In genomic region chr17:35917463-35918251, GRCm38 (mm10) we compare ENCODE assay signal across 8 mouse cellular contexts. TPM values are rescaled to one million over a fixed set of nuclear protein-coding genes. Genes with fewer than 3 reads are reported as not detected.
DNase-seq lines count a peak whose midpoint lies in the region; ATAC-seq lines count a peak whose summit lies in the region.

No protein-coding gene starts in this region.

- H3K36me3 ChIP-seq in embryonic facial prominence, embryonic 12.5 days = peaks cover 7% of the 10 kb centered on the region; the same call in 1 of the 2 replicates
- peaks cover 8% of the 10 kb centered on the region for H3K36me3 ChIP-seq in macrophage (ENCODE audit: inconsistent target)
- H3K36me3 ChIP-seq in splenic B cell, adult 2 months (ENCODE audit: control insufficient read depth, insufficient read depth, low read length, poor library complexity, severe bottlenecking) = peaks cover 19% of the 10 kb centered on the region

- WGBS in embryonic facial prominence, embryonic 12.5 days = under 1% methylated on average over 13 of the region's 13 CpGs
- WGBS in macrophage (ENCODE audit: missing documents) = under 1% methylated on average over 11 of the region's 13 CpGs

- H3K9ac ChIP-seq in embryonic facial prominence, embryonic 12.5 days = peak overlapping the region; percentile 82

- DNase-seq in adrenal gland, postnatal 10 days = peak; percentile 52
- no peak for DNase-seq in adrenal gland, postnatal 25 days
- peak; percentile 69 for DNase-seq in T-cell, adult 2 months (ENCODE audit: low spot score)
- DNase-seq in heart, postnatal 4 days = peak; percentile 60
- peak; percentile 66 to 69 for DNase-seq in layer of hippocampus, postnatal 10 days (ENCODE audit: low spot score in 2 of 2)
- DNase-seq in splenic B cell, adult 2 months (ENCODE audit: low read depth, low spot score) = peak; percentile 57

- H3K79me2 ChIP-seq in macrophage (ENCODE audit: inconsistent target) = peaks cover 70% of the 10 kb centered on the region

- no peaks in the 10 kb centered on the region for H3K27me3 ChIP-seq in embryonic facial prominence, embryonic 12.5 days
- H3K27me3 ChIP-seq in splenic B cell, adult 2 months (ENCODE audit: control insufficient read depth, insufficient read depth, low read length, poor library complexity, severe bottlenecking) = no peaks in the 10 kb centered on the region

- H3K4me2 ChIP-seq in embryonic facial prominence, embryonic 12.5 days (replicated peaks) = peak overlapping the region; percentile 89

- peak overlapping the region; percentile 57 for H3K4me3 ChIP-seq in embryonic facial prominence, embryonic 12.5 days
- H3K4me3 ChIP-seq in macrophage (ENCODE audit: inconsistent target) = peak overlapping the region; percentile 86

- ATAC-seq in embryonic facial prominence, embryonic 12.5 days (ENCODE audit: insufficient number of reproducible peaks, insufficient read depth, low FRiP score, low TSS enrichment) = no peak

- H3K9me3 ChIP-seq in embryonic facial prominence, embryonic 12.5 days = no peaks in the 10 kb centered on the region

- H3K27ac ChIP-seq in embryonic facial prominence, embryonic 12.5 days = peak overlapping the region; percentile 98
- peak overlapping the region; percentile 98 for H3K27ac ChIP-seq in macrophage

- peaks cover 23% of the 10 kb centered on the region for H3K4me1 ChIP-seq in embryonic facial prominence, embryonic 12.5 days

RNA-seq across cellular contexts. Expression of gene Ppp1r10, which starts 1.4 kb away (rescaled TPM):
- total RNA-seq in adrenal gland, postnatal 10 days (2021) = 10 to 100 TPM; 78.7 to 83.1 TPM
- total RNA-seq in adrenal gland, postnatal 25 days (2021) = 85.0 and 88.1 TPM in 2 replicates
- polyA plus RNA-seq in embryonic facial prominence, embryonic 12.5 days (2016; fragmentation: Nextera tagmentation; extraction: Ambion mirVana) = 50.1 and 51.9 TPM in 2 replicates
- 10 to 100 TPM; 49.2 to 58.5 TPM for total RNA-seq in heart, postnatal 4 days (2021)
- total RNA-seq in layer of hippocampus, postnatal 10 days (2021) = 10 to 100 TPM; 66.2 to 67.3 TPM
- total RNA-seq in macrophage (2018; cell fraction: chromatin; rRNA removed) = 100 to 1,000 TPM; 104 to 573 (median 202) TPM
- total RNA-seq in macrophage (2018; cell fraction: cytosol; rRNA removed) = 100 to 1,000 TPM in 5 of 26 experiments, 10 to 100 TPM in 21; 27.9 to 140 (median 53.2) TPM
- total RNA-seq in macrophage (2018; cell fraction: nucleus; rRNA removed) = 100 to 1,000 TPM; 136 to 628 (median 278) TPM
- polyA plus RNA-seq in macrophage (2018) = 27.4 to 97.8 TPM (median 35.0 TPM) in 3 replicates

RNA-seq across cellular contexts. Expression of gene Mrps18b, which starts 1.5 kb away (rescaled TPM):
- 100 to 1,000 TPM; 101 to 104 TPM for total RNA-seq in adrenal gland, postnatal 10 days (2021)
- total RNA-seq in adrenal gland, postnatal 25 days (2021) = 81.8 and 90.3 TPM in 2 replicates
- 65.6 TPM in 2 replicates for polyA plus RNA-seq in embryonic facial prominence, embryonic 12.5 days (2016; fragmentation: Nextera tagmentation; extraction: Ambion mirVana)
- total RNA-seq in heart, postnatal 4 days (2021) = 10 to 100 TPM; 56.1 to 58.3 TPM
- 10 to 100 TPM; 49.1 to 50.2 TPM for total RNA-seq in layer of hippocampus, postnatal 10 days (2021)
- 10 to 100 TPM; 15.4 to 68.1 (median 46.5) TPM for total RNA-seq in macrophage (2018; cell fraction: chromatin; rRNA removed)
- total RNA-seq in macrophage (2018; cell fraction: cytosol; rRNA removed) = 10 to 100 TPM; 27.3 to 60.5 (median 42.1) TPM
- 10 to 100 TPM; 20.7 to 84.5 (median 36.9) TPM for total RNA-seq in macrophage (2018; cell fraction: nucleus; rRNA removed)
- 31.2 to 75.1 TPM (median 49.9 TPM) in 3 replicates for polyA plus RNA-seq in macrophage (2018)

RNA-seq across cellular contexts. Expression of gene Atat1, which starts 7.8 kb away (rescaled TPM):
- 10 to 100 TPM; 15.9 to 28.7 TPM for total RNA-seq in adrenal gland, postnatal 10 days (2021)
- total RNA-seq in adrenal gland, postnatal 25 days (2021) = 35.6 and 44.1 TPM in 2 replicates
- 165 and 172 TPM in 2 replicates for polyA plus RNA-seq in embryonic facial prominence, embryonic 12.5 days (2016; fragmentation: Nextera tagmentation; extraction: Ambion mirVana)
- 10 to 100 TPM; 18.7 to 23.0 TPM for total RNA-seq in heart, postnatal 4 days (2021)
- 100 to 1,000 TPM; 132 to 133 TPM for total RNA-seq in layer of hippocampus, postnatal 10 days (2021)
- 100 to 1,000 TPM in 1 of 26 experiments, 10 to 100 TPM in 25; 45.7 to 106 (median 64.5) TPM for total RNA-seq in macrophage (2018; cell fraction: chromatin; rRNA removed)
- total RNA-seq in macrophage (2018; cell fraction: cytosol; rRNA removed) = 10 to 100 TPM in 1 of 26 experiments, 1 to 10 TPM in 25; 3.7 to 10.7 (median 5.3) TPM
- total RNA-seq in macrophage (2018; cell fraction: nucleus; rRNA removed) = 10 to 100 TPM; 13.1 to 86.8 (median 33.4) TPM
- 3.8 to 11.5 TPM (median 6.7 TPM) in 3 replicates for polyA plus RNA-seq in macrophage (2018)

RNA-seq across cellular contexts. Expression of gene 2310061I04Rik, which starts 20.4 kb away (rescaled TPM):
- 10 to 100 TPM; 58.0 to 70.5 TPM for total RNA-seq in adrenal gland, postnatal 10 days (2021)
- total RNA-seq in adrenal gland, postnatal 25 days (2021) = 41.3 and 56.5 TPM in 2 replicates
- polyA plus RNA-seq in embryonic facial prominence, embryonic 12.5 days (2016; fragmentation: Nextera tagmentation; extraction: Ambion mirVana) = 24.0 and 24.3 TPM in 2 replicates
- 10 to 100 TPM; 45.0 to 47.0 TPM for total RNA-seq in heart, postnatal 4 days (2021)
- total RNA-seq in layer of hippocampus, postnatal 10 days (2021) = 10 to 100 TPM; 69.4 to 77.2 TPM
- 10 to 100 TPM in 22 of 26 experiments, 1 to 10 TPM in 4; 6.9 to 48.6 (median 29.3) TPM for total RNA-seq in macrophage (2018; cell fraction: chromatin; rRNA removed)
- total RNA-seq in macrophage (2018; cell fraction: cytosol; rRNA removed) = 10 to 100 TPM; 14.6 to 34.3 (median 27.0) TPM
- 10 to 100 TPM; 11.5 to 67.3 (median 26.9) TPM for total RNA-seq in macrophage (2018; cell fraction: nucleus; rRNA removed)
- 26.7 to 32.7 TPM (median 27.9 TPM) in 3 replicates for polyA plus RNA-seq in macrophage (2018)

RNA-seq across cellular contexts. Expression of gene Dhx16, which starts 38.0 kb away (rescaled TPM):
- 10 to 100 TPM; 36.8 to 38.0 TPM for total RNA-seq in adrenal gland, postnatal 10 days (2021)
- total RNA-seq in adrenal gland, postnatal 25 days (2021) = 51.4 and 53.3 TPM in 2 replicates
- polyA plus RNA-seq in embryonic facial prominence, embryonic 12.5 days (2016; fragmentation: Nextera tagmentation; extraction: Ambion mirVana) = 47.8 and 52.8 TPM in 2 replicates
- 10 to 100 TPM; 24.2 to 25.1 TPM for total RNA-seq in heart, postnatal 4 days (2021)
- 10 to 100 TPM; 26.1 to 36.5 TPM for total RNA-seq in layer of hippocampus, postnatal 10 days (2021)
- total RNA-seq in macrophage (2018; cell fraction: chromatin; rRNA removed) = 100 to 1,000 TPM in 2 of 26 experiments, 10 to 100 TPM in 24; 31.7 to 110 (median 62.7) TPM
- 10 to 100 TPM; 17.1 to 28.5 (median 23.8) TPM for total RNA-seq in macrophage (2018; cell fraction: cytosol; rRNA removed)
- 10 to 100 TPM; 29.0 to 70.8 (median 43.2) TPM for total RNA-seq in macrophage (2018; cell fraction: nucleus; rRNA removed)
- polyA plus RNA-seq in macrophage (2018) = 19.3 to 24.2 TPM (median 19.8 TPM) in 3 replicates
